Mouse (Mus musculus): ENCODE data around the gene Gm815.

Gm815 gene

GRCm38 (mm10) chr19:26885616-26886015 lies at the start of gene Gm815:
Gene Gm815, plus strand, starts transcription at chr19:26885881.
- in situ Hi-C loops (cut with MseI, MboI) = no loop called here

DNA sequence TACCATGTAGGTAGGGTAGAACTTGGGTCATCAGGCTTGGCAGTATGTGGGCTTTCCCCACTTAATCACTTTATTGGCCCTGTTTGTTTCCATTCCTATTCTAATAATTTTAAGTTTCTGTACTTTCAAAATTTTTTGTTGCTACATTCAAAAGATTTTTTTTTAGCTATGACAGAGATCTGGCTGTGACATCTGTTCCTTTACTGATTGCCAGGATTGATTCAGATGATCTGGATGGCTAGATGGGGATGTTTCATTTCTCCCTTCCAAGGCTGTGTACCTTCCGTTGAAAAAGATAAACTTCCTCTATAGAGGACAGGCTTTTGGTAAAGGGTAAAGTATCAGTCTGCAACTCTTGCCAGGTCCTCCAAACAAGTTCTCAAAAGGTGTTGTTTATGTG lies 48.1 kb upstream of the Gm815 start:
- in situ Hi-C loops (cut with MseI, MboI) = no loop called here

DNA sequence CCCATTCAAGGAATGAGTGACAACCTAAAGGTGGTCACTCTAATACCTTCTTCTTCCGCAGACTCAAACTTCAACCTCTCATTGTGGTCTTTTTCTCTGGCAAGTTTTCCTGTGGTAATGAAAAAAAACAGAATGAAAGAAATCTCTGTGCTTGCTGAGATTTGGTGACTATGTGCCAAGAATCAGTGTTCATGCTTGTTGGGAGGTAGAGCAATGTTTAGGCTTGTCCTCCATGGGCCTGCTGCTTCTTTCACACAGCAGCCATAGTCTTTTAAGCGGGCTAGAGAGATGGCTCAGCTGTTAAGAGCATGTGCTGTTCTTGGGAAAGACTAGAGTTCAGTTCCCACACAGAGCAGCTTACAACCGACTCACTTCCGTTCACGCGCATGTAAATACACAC lies 41.8 kb upstream of the Gm815 start:
- in situ Hi-C loops (cut with MseI, MboI) = no loop called here

- in situ Hi-C loops (cut with MseI, MboI) = no loop called here
Observed at GRCm38 (mm10) chr19:26844813-26845212, 40.9 kb upstream of the Gm815 start.

GRCm38 (mm10) chr19:26845276-26846016 lies 40.2 kb upstream of the Gm815 start:
- in situ Hi-C loops (cut with MseI, MboI) = no loop called here

GRCm38 (mm10) chr19:26846017-26846285 lies 39.7 kb upstream of the Gm815 start:
- in situ Hi-C loops (cut with MseI, MboI) = no loop called here

- in situ Hi-C loops (cut with MseI, MboI) = no loop called here
Observed at GRCm38 (mm10) chr19:26851017-26851782, 34.5 kb upstream of the Gm815 start.

GRCm38 (mm10) chr19:26852325-26852900 lies 33.3 kb upstream of the Gm815 start:
- in situ Hi-C loops (cut with MseI, MboI) = no loop called here

DNA sequence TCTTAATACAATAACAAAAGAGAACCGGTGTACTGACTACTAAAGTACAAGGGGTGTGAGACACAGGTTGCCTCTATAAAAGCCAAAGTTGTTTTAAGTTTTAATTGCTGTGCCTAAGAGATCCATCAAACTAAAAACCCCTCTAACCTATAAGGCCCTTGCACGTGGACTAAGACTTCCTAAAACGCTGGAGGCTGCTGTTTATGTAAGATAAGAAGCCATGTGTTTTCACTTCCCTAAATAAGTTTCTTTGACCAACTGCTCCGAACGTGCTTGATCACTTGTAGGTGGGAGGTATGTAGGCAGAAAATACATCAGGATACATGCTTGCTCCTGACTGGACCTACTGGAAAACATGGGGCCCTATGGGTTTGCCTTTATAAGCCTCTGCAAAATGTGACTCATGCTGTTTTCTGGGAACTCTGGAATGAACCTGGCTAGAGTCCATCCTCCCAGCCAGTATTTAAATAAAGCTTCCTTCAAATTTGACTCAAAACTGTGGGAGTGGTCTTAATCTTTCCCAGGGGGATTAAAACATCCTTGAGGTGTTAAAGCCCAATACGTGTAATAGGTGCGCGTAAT lies 31.9 kb upstream of the Gm815 start:
- in situ Hi-C loops (cut with MseI, MboI) = no loop called here

- in situ Hi-C loops (cut with MseI, MboI) = no loop called here
Observed at GRCm38 (mm10) chr19:26854661-26855060, 31.0 kb upstream of the Gm815 start.

GRCm38 (mm10) chr19:26855152-26855551 lies 30.5 kb upstream of the Gm815 start:
- in situ Hi-C loops (cut with MseI, MboI) = no loop called here

DNA sequence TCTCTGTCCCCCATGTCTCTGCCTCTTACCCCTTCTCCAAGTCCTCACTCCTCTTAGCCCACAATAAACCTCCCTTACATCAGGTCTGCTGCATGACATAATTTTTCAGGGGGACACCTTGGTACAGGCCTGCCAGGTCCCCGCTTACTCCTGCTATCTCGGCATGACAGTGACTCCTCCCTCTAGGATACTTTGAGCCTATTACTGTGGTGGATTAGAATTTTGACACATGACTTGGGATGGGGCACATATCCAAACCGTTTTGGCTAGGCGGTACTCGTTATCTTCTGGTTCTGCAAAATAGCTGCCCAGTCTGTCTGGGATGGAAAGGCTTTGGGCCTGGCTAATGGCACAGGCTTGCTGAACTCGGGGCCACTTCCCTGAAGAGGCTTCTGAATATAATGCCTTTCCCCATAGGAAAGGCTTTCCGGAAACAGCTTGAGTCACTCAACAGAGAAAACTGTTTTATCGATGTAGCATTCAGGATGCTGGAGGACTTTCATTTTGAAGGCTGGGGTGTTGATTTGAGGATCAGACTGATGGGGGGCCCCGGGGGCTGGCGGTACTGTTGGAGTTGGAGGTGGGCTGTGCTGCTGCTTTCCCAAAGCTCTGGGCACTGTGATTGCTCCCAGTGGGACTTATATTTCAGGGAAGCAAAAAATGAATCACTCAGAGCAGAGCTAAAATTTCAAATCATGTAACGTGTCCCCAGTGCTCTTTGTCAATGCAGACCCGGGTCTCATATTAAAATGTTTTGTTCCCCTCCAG lies 27.1 kb upstream of the Gm815 start:
- in situ Hi-C loops (cut with MseI, MboI) = no loop called here

GRCm38 (mm10) chr19:26859195-26859570 lies 26.5 kb upstream of the Gm815 start:
- in situ Hi-C loops (cut with MseI, MboI) = no loop called here

- in situ Hi-C loops (cut with MseI, MboI) = no loop called here
Observed at GRCm38 (mm10) chr19:26863662-26864061, 22.0 kb upstream of the Gm815 start.

- in situ Hi-C loops (cut with MseI, MboI) = no loop called here
Observed at GRCm38 (mm10) chr19:26864975-26865690, 20.5 kb upstream of the Gm815 start.

- in situ Hi-C loops (cut with MseI, MboI) = no loop called here
Observed at GRCm38 (mm10) chr19:26865736-26866135, 19.9 kb upstream of the Gm815 start.

GRCm38 (mm10) chr19:26869591-26869990 lies 16.1 kb upstream of the Gm815 start:
- in situ Hi-C loops (cut with MseI, MboI) = no loop called here

GRCm38 (mm10) chr19:26870280-26870679 lies 15.4 kb upstream of the Gm815 start:
- in situ Hi-C loops (cut with MseI, MboI) = no loop called here

- in situ Hi-C loops (cut with MseI, MboI) = no loop called here
Observed at GRCm38 (mm10) chr19:26871096-26871495, 14.6 kb upstream of the Gm815 start.

DNA sequence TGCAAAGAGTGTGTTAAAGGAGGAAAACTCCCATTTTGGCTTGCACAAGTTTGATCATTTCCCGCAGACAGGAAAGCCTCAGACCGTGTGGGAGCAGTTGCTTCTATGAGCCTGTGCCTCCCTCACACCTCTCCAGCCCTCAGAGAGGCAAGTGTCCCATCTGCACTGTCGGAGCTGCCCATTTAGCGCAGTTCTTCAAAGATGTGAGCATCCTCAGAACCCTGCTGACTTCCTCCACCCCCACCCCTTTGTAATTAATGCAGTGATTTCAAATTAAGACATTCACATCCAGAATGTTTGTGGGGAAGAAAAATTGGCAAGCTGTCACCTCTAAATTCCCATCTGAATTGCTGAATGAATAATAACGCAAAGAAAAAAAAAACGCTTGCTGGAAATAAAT lies 12.8 kb upstream of the Gm815 start:
- in situ Hi-C loops (cut with MseI, MboI) = no loop called here

DNA sequence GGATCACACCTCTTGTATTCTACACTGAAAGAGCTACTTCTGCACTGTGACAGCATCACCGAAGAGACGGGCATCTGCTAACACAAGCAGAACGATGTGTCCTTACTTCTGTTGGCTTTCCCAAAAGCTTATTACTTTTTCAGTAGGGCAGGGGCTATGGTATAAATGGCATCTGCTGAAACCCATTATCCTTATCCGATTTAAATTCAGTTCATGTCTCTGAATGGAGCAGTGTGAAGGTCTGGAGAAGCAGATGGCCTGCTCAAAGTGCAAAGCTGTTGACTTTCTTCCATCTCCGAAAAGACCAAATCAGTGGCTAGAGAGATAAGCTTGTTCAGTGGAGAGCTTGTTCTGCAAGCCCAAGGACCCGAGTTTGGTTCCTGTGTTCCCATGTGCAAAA lies 10.1 kb upstream of the Gm815 start:
- in situ Hi-C loops (cut with MseI, MboI) = no loop called here

All from mouse trophoblast stem cell (cell line).